Mouse (Mus musculus): ENCODE results near the gene Cx3cr1.

DNA sequence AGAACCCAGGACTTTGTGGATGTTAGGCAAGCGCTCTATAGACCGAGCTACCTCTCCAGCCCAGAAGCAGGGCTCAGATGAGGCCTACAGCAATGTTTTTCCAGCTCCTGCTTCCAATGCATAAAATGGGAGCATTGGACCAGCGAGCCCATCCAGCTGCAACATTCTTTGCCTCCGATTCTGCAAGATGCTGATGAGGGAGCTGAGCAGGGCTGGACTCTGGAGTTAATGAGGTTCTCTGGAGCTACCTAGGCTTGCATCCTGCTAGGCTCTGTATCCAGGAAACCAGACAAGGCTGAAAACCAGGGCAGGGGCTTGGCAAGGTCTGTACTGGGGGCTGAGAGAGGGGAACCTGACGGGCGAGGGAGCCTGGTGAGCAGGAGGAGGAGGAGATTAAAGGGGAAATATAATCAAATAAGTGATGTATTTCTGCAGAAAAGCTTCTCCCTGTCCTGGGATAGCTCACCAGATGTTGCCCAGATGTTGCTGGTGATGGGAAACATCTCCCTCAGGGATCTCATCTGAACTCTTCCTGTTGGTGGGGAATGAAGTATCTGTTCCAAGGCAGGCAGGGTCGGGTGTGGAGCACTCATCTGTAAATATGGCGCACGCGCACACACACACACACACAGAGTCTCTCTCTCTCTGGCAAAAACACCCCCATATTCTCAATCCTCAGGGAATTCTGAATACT, 83.7 kb downstream of the Cx3cr1 start:
- TF ChIP-seq EP300 (IDR thresholded peaks at IDR 0.05) (no peak), CTCF (IDR thresholded peaks at IDR 0.05) (no peak)

All from lung, postnatal 0 days (tissue).